Mouse (Mus musculus): ENCODE data around the gene Plch1.

Gene Plch1

DNA sequence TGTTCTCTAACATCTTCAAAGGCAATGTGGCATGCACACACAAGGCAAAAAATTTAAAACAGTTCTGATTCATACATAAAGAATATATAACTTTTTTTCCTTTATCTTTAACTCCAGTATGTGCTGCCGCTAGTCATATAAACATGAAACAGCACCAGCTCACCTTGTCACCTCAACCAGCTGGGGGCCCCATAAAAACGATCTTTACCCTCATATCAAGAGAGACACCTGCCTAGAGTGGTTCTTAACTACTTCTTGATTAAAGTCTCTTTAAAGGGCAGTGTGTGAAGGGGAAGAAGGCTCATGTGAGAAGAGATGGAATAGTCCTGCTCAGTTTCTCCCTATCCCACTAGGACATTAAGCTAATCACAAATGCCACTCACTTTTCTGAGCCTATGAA lies 205.6 kb downstream of the Plch1 start:
- in situ Hi-C loops (cut with MboI, MseI) = no loop called here

DNA sequence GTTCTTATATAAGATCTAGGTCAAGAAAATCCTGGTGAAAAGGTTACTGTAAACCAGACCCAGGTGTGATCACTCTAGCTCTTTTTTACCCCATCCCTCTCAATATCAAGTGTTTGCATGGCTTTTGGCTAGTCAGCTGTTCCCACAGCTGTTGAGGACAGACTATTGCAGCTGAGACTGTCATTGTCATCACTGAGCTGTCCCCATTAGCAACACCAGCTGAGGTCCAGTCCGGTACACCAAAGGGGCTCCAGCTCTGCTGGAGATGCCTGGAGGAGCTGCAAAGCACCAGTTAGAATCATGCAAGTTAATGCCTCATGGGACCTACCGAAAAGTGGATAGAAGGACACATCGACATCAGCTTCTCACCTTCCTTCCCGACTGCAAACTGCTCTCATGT lies 206.5 kb downstream of the Plch1 start:
- in situ Hi-C loops (cut with MboI, MseI) = no loop called here

DNA sequence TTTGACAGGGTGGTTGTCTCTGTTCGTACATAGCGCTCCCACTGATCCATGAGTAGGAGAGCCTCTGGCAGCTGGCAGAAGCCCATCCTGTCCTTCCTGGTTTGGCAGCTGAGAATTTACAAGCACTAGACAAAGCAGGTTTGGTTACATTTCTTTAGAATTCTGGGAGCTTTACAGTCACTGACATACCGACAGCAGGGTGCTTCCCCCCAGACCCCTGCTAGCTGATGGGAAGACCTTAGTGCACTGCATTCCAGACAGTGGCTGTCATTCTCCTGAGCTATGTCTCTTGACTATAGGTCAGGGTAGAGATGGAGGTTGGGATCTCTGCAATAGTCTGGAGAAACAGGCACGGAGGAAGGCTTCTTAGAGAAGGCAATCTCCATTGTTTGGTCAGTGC lies 230.5 kb downstream of the Plch1 start:
- in situ Hi-C loops (cut with MboI, MseI) = no loop called here

DNA sequence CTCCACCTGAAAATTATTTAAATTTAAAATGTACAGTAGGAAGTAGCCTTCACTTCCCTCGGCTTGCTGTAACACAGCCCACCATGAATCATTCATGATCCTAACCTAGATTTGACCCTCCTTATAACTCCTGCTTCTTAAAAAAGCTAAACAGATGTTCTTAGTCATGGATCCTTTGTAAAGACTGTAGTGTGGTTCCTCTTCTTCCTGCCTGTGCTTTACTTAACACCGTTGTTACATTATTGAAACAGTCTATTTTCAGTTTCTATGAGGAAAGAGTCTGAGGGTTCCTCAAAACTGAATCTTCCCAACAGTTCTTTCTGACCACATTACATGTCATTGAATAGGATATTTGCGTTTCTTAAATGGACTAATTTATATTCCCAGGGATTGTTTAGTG lies 234.0 kb downstream of the Plch1 start:
- in situ Hi-C loops (cut with MboI, MseI) = no loop called here

DNA sequence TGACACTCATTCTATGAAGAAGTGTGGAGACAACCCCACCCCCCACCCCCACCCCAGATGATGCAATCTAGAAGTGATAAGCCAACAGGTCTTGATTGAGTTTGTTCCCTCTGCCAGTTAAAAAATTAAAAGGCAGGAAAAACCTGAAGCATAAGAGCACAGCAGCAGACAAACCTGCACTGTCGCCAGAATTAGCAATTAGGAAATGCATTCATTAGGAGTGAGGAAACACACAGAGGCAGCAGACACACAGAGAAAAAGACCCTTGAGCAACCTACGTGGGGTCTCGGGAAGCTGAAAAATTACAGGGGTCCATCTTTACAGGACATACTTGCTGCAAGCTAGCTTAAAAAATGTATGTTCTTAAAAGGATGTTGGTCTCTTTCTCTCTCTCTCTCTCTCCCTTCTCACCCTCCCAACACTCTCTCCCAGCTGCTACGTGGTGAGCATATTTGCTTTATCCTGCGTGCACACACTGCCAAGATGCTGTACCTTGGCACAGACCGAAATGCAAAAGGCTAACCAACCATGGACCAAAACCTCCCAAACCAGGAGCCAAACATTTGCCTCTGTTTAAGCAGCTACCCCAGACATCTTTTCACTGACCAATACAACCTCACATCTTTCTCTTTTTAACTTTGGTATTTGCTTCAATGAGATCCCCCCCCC lies 234.6 kb downstream of the Plch1 start:
- in situ Hi-C loops (cut with MboI, MseI) = no loop called here
